Mouse (Mus musculus) E14TG2a.4 (cell line): ENCODE data around the gene Srp54c.
"Not testable (repeated sequence)": the region's sequence is repeated elsewhere in the genome, so short reads cannot be mapped to it uniquely, and the experiment has no call there.

ENCODE experiments used
- CTCF ChIP-seq: conservative IDR thresholded peaks from 2 replicates; pipeline ENCODE4 v1.5.1; 2014; ENCODE audit warnings: low read length
- NANOG ChIP-seq: IDR thresholded peaks from 2 replicates; pipeline ENCODE4 v1.6.1; 2014; ENCODE audit warnings: borderline replicate concordance, low read length, mixed read lengths
- POU5F1 ChIP-seq: IDR thresholded peaks from 2 replicates; pipeline ENCODE4 v1.6.1; 2014; ENCODE audit warnings: low read length, borderline replicate concordance

GRCm38 (mm10) chr12:55277583-55277982, 47.6 kb downstream of the Srp54c start:
- TF ChIP-seq CTCF, NANOG, POU5F1: not testable (repeated sequence)
